Mouse (Mus musculus): ENCODE measurements at regions not wholly inside any gene's neighbourhood (a gene's known extent, or its start where the extent isn't known, plus 50 kb on each side); places are given as distances from the start of the nearest gene placed in this dataset.
"Not testable (repeated sequence)": the region's sequence is repeated elsewhere in the genome, so short reads cannot be mapped to it uniquely, and the experiment has no call there.

GRCm38 (mm10) chr15:3909471-3909870, 69.9 kb downstream of the Fbxo4 start:
- WGBS, result 57% methylated on average over 3 of the region's 3 CpGs
- Histone ChIP-seq H3K9ac (replicated peaks) (no peak overlapping the region), H3K36me3 (no peaks in the 10 kb centered on the region), H3K27ac (replicated peaks) (no peak overlapping the region), H3K4me1 (no peaks in the 10 kb centered on the region), H3K27me3 (replicated peaks) (no peaks in the 10 kb centered on the region), H3K4me2 (no peak overlapping the region), H3K9me3 (replicated peaks) (no peaks in the 10 kb centered on the region), H3K4me3 (replicated peaks) (no peak overlapping the region)
- no peak for ATAC-seq (ENCODE audit: low FRiP score)

GRCm38 (mm10) chr15:3908721-3909120, 70.7 kb downstream of the Fbxo4 start:
- no peaks in the 10 kb centered on the region for H3K36me3 ChIP-seq
- no peak for ATAC-seq (ENCODE audit: low FRiP score)
- WGBS, result 13% methylated on average over 2 of the region's 2 CpGs

GRCm38 (mm10) chr15:3905548-3905947, 73.8 kb downstream of the Fbxo4 start:
- H3K27ac ChIP-seq (replicated peaks), result no peak overlapping the region
- no peak overlapping the region for H3K4me3 ChIP-seq (replicated peaks)
- no peaks in the 10 kb centered on the region for H3K4me1 ChIP-seq
- ATAC-seq (ENCODE audit: low FRiP score), result no peak
- H3K36me3 ChIP-seq, result no peaks in the 10 kb centered on the region
- H3K4me2 ChIP-seq, result no peak overlapping the region
- H3K9me3 ChIP-seq (replicated peaks), result no peaks in the 10 kb centered on the region
- H3K9ac ChIP-seq (replicated peaks), result no peak overlapping the region
- no peaks in the 10 kb centered on the region for H3K27me3 ChIP-seq (replicated peaks)
- WGBS, result 54% methylated on average over 2 of the region's 2 CpGs

More at GRCm38 (mm10) chr15:3908721-3909120, 70.7 kb downstream of the Fbxo4 start:
- H3K27me3 ChIP-seq (replicated peaks), result no peaks in the 10 kb centered on the region
- no peaks in the 10 kb centered on the region for H3K9me3 ChIP-seq (replicated peaks)
- H3K27ac ChIP-seq (replicated peaks), result no peak overlapping the region
- no peak overlapping the region for H3K4me3 ChIP-seq (replicated peaks)
- no peaks in the 10 kb centered on the region for H3K4me1 ChIP-seq
- H3K4me2 ChIP-seq, result no peak overlapping the region
- H3K9ac ChIP-seq (replicated peaks), result no peak overlapping the region

GRCm38 (mm10) chr15:3878429-3878828, 100.9 kb downstream of the Fbxo4 start:
- H3K27me3 ChIP-seq (replicated peaks), result no peaks in the 10 kb centered on the region
- H3K4me1 ChIP-seq, result no peaks in the 10 kb centered on the region
- H3K4me3 ChIP-seq (replicated peaks), result no peak overlapping the region
- H3K27ac ChIP-seq (replicated peaks), result no peak overlapping the region
- H3K9ac ChIP-seq (replicated peaks), result no peak overlapping the region
- no peaks in the 10 kb centered on the region for H3K36me3 ChIP-seq
- no peak overlapping the region for H3K4me2 ChIP-seq
- ATAC-seq (ENCODE audit: low FRiP score), result no peak
- whole genome bisulfite sequencing, result 87% methylated on average over 2 of the region's 2 CpGs
- H3K9me3 ChIP-seq (replicated peaks), result no peaks in the 10 kb centered on the region

GRCm38 (mm10) chr15:3877506-3877905, 101.9 kb downstream of the Fbxo4 start:
- WGBS, result 92% methylated on average over 3 of the region's 3 CpGs
- Histone ChIP-seq H3K27ac (replicated peaks) (no peak overlapping the region), H3K4me1 (no peaks in the 10 kb centered on the region), H3K4me3 (replicated peaks) (no peak overlapping the region), H3K9me3 (replicated peaks) (no peaks in the 10 kb centered on the region), H3K36me3 (no peaks in the 10 kb centered on the region), H3K9ac (replicated peaks) (no peak overlapping the region), H3K4me2 (no peak overlapping the region), H3K27me3 (replicated peaks) (no peaks in the 10 kb centered on the region)
- no peak for ATAC-seq (ENCODE audit: low FRiP score)

- not testable (repeated sequence) for H3K4me1 ChIP-seq; H3K27ac ChIP-seq (replicated peaks); ATAC-seq (ENCODE audit: low FRiP score); H3K4me2 ChIP-seq; H3K36me3 ChIP-seq; H3K9me3 ChIP-seq (replicated peaks); H3K9ac ChIP-seq (replicated peaks); H3K27me3 ChIP-seq (replicated peaks); H3K4me3 ChIP-seq (replicated peaks)
- WGBS, result 59% methylated on average over 6 of the region's 7 CpGs
Measured at GRCm38 (mm10) chr15:3875210-3875861, 104.0 kb downstream of the Fbxo4 start.

GRCm38 (mm10) chr15:3831802-3832201, 147.6 kb downstream of the Fbxo4 start:
- H3K27ac ChIP-seq (replicated peaks), result no peak overlapping the region
- H3K36me3 ChIP-seq, result no peaks in the 10 kb centered on the region
- no peak overlapping the region for H3K9ac ChIP-seq (replicated peaks)
- no peaks in the 10 kb centered on the region for H3K4me1 ChIP-seq
- WGBS, result 78% methylated on average over 4 of the region's 4 CpGs
- ATAC-seq (ENCODE audit: low FRiP score), result no peak
- H3K9me3 ChIP-seq (replicated peaks), result no peaks in the 10 kb centered on the region
- H3K27me3 ChIP-seq (replicated peaks), result no peaks in the 10 kb centered on the region
- no peak overlapping the region for H3K4me3 ChIP-seq (replicated peaks)
- no peak overlapping the region for H3K4me2 ChIP-seq

- H3K36me3 ChIP-seq, result no peaks in the 10 kb centered on the region
- H3K9ac ChIP-seq (replicated peaks), result no peak overlapping the region
- no peak overlapping the region for H3K27ac ChIP-seq (replicated peaks)
- no peaks in the 10 kb centered on the region for H3K27me3 ChIP-seq (replicated peaks)
- no peak for ATAC-seq (ENCODE audit: low FRiP score)
- no peak overlapping the region for H3K4me2 ChIP-seq
- WGBS, result 96% methylated on average over 2 of the region's 2 CpGs
- H3K9me3 ChIP-seq (replicated peaks), result no peaks in the 10 kb centered on the region
- no peak overlapping the region for H3K4me3 ChIP-seq (replicated peaks)
- H3K4me1 ChIP-seq, result no peaks in the 10 kb centered on the region
Measured at GRCm38 (mm10) chr15:3805430-3805829, 173.9 kb downstream of the Fbxo4 start.

- ATAC-seq (ENCODE audit: low FRiP score), result no peak
- H3K27me3 ChIP-seq (replicated peaks), result no peaks in the 10 kb centered on the region
- H3K9ac ChIP-seq (replicated peaks), result no peak overlapping the region
- no peaks in the 10 kb centered on the region for H3K36me3 ChIP-seq
- no peaks in the 10 kb centered on the region for H3K4me1 ChIP-seq
- H3K4me3 ChIP-seq (replicated peaks), result no peak overlapping the region
- no peak overlapping the region for H3K27ac ChIP-seq (replicated peaks)
- no peak overlapping the region for H3K4me2 ChIP-seq
- H3K9me3 ChIP-seq (replicated peaks), result no peaks in the 10 kb centered on the region
- WGBS, result 95% methylated on average over 3 of the region's 3 CpGs
Measured at GRCm38 (mm10) chr15:3775865-3776264, 192.6 kb upstream of the Ghr start.

GRCm38 (mm10) chr15:3772228-3772789, 189.0 kb upstream of the Ghr start:
- H3K4me1 ChIP-seq, result no peaks in the 10 kb centered on the region
- WGBS, result 85% methylated on average over 8 of the region's 8 CpGs
- H3K27me3 ChIP-seq (replicated peaks), result no peaks in the 10 kb centered on the region
- H3K9ac ChIP-seq (replicated peaks), result no peak overlapping the region
- H3K27ac ChIP-seq (replicated peaks), result no peak overlapping the region
- no peaks in the 10 kb centered on the region for H3K9me3 ChIP-seq (replicated peaks)
- no peak overlapping the region for H3K4me3 ChIP-seq (replicated peaks)
- H3K36me3 ChIP-seq, result no peaks in the 10 kb centered on the region
- no peak for ATAC-seq (ENCODE audit: low FRiP score)
- H3K4me2 ChIP-seq, result no peak overlapping the region

- H3K4me1 ChIP-seq, result no peaks in the 10 kb centered on the region
- no peak overlapping the region for H3K4me3 ChIP-seq (replicated peaks)
- no peaks in the 10 kb centered on the region for H3K9me3 ChIP-seq (replicated peaks)
- 90% methylated on average over 4 of the region's 4 CpGs for WGBS
- H3K4me2 ChIP-seq, result no peak overlapping the region
- no peak overlapping the region for H3K27ac ChIP-seq (replicated peaks)
- no peaks in the 10 kb centered on the region for H3K27me3 ChIP-seq (replicated peaks)
- no peak for ATAC-seq (ENCODE audit: low FRiP score)
- H3K36me3 ChIP-seq, result no peaks in the 10 kb centered on the region
- no peak overlapping the region for H3K9ac ChIP-seq (replicated peaks)
Measured at GRCm38 (mm10) chr15:3770312-3770711, 187.0 kb upstream of the Ghr start.

- Histone ChIP-seq H3K27me3 (replicated peaks) (no peaks in the 10 kb centered on the region), H3K4me2 (no peak overlapping the region), H3K4me3 (replicated peaks) (no peak overlapping the region), H3K4me1 (no peaks in the 10 kb centered on the region), H3K9ac (replicated peaks) (no peak overlapping the region), H3K27ac (replicated peaks) (no peak overlapping the region), H3K36me3 (no peaks in the 10 kb centered on the region), H3K9me3 (replicated peaks) (no peaks in the 10 kb centered on the region)
- 85% methylated on average over 3 of the region's 3 CpGs for WGBS
- no peak for ATAC-seq (ENCODE audit: low FRiP score)
Measured at GRCm38 (mm10) chr15:3764726-3765125, 181.4 kb upstream of the Ghr start.
